Mouse (Mus musculus) gastrocnemius, postnatal 10 days (tissue): ENCODE measurements around the gene Lrrc8d. TPM values are rescaled to one million over a fixed set of nuclear protein-coding genes. Genes with fewer than 3 reads are reported as not detected.

ENCODE experiments used
- DNase-seq: peaks from one replicate; pipeline ENCODE4 v3.0.0; 2021; ENCODE audit warnings: mixed read lengths
- long read RNA-seq, 2 experiments: library from polyadenylated mRNA; stranded (forward); transcript quantifications; one replicate each; pipeline ENCODE4 v2.0.0; 2021
- total RNA-seq, 2 experiments: library from RNA; stranded (reverse); gene quantifications; 2 replicates each; pipeline ENCODE4 v1.2.3; 2021

The Lrrc8d gene
- total RNA-seq: 10 to 100 TPM; 10.8 to 11.1 TPM
- long read RNA-seq, experiment 1, transcript Lrrc8d-201 (3 exons, 3,923 nt): major isoform, 5 of 8 reads
- long read RNA-seq, experiment 1, partial matches to known transcripts: 0 of 8 reads
- long read RNA-seq, experiment 1, other reads (novel, unspliced or antisense): 3 of 8 reads
- long read RNA-seq, experiment 2, transcript Lrrc8d-201 (3 exons, 3,923 nt): major isoform, 9 of 11 reads
- long read RNA-seq, experiment 2, partial matches to known transcripts: 0 of 11 reads
- long read RNA-seq, experiment 2, other reads (novel, unspliced or antisense): 0 of 11 reads

DNA sequence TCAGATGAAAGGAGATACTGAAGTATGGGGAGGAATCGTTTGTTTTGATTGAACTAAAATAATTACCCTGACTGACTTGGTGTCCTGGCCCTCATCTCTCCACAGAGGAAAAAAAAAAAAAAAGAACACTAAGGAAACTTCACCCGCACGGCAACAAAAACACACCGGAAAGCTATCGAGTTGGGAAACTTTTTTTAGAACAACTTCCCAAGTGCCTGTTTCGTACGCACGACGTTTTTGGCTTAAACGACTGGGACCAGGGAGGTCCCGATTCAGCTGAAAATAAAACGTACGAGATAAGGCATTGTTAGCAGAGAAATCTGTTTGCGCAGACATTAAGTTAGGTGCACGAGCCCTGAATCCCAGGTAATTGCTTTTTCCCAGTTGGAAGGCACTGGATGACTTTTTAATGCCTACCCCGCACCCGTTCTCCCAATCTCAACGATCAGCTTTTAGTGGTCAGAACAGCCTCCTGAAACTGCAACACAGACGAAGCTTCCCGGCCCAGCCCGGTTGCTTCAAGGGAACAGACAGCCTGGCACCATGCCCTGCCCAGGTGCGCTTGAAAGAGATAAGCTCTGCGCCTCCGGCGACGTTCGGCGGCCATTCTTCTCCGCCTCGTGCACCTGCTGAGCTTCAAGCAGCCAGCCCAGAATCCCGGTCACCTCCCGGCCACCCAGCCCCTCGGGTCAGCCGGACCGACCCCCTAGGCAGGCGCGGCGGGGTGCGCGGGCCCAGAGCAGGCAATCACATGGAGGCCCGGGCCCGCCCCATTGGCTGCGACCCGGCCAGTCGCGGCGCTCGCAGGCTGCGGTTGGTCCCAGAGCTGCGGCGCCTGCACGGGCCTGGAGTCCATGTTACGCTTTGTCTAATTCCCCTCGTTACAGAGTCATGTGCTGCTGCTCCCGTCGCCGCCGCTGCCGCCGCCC lies at the start of gene Lrrc8d:
Gene Lrrc8d (plus strand): TSS at position 829 of the 929 bp plus-strand sequence.
- peak; percentile 83 for DNase-seq

DNA sequence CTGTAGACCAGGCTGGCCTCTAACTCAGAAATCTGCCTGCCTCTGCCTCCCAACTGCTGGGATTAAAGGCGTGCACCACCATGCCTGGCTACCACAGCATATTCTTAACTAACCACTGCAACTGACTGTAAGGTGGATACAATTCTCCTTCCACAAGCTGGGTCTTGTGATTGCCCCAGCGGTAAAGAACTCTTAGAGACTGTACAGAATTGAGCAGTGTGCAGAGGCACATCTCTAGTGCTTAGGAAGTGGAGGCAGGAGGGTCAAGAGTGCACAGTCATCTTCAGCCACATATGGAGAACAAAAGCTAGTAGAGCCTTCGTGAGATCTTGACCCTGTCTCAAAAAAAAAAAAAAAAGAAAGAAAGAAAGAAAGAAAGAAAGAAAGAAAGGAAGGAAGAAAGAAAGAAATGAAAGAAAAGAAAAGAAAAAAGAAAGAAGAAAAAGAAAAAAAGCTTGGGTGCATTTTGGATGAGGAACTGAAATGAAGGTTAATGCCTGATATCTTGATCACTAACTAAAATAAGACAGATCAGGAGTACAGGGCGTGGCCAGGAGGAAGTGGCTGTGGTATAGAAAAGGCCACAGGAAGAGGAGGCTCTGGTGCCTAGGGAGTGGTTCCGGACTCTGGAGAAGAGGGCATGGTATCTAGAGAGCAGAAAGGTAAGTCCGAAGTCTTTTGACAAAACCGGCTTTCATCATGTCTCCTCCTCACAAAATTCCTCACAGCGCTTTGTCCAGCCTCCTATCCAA lies 48.9 kb upstream of the Lrrc8d start:
- no peak for DNase-seq

DNA sequence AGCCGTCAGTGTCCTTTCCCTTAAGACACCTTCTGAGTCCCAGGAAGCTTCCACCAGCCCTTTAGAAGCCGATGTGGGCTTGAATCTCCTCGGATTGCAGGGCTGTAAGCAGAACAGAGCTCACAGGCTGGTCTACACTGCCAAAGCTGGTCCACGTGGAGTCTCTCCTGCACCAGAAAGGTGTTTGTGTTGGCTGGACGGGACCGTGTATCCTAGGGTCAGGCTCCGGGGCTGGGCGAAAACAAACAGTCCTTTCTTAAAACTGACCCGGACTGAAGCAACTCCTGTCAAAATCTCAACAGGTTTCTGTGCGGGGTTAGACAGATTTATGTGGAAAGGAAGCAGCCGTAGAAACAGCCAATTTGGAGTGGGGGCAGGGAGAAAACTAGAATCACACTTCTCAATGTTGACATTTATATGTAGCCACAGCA lies 48.2 kb upstream of the Lrrc8d start:
- DNase-seq: no peak

DNA sequence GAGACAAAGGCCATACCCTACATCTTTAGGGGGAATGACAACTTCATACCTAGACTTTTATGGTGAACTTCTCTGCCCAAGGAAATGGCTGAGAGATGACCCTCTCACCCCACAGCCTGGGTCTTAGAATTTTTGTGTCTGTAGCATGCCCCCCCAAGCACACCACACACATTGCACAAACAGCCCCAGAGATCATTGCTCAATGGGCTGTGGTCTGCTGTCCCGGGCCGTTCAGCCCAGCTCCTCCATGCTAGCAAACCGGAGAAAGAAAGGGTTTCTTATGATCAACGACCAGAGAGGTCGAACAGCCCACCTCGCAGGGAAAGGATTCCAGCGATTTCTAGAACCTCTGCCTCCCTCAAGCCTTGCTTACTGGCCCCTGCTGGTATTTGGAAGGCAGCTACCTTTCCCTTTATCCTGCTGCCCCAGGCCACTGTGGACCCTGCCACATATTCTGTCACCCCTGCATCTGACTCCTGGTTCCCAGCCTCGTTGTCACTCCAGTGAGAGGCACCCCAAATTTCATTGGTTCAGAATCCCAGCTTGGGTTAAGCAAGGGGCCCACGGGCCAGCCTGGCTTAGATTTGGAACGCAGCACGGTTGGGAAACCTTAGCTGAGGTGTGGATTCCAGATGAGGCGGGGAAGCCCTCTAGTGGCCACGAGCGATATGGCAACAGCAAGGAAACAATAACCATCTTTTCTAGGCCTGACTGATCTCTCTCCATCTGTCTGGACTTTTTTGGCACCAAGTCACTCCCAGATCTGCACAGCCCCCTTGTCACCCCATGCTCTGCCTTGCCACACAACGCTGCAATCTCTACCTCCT lies 45.3 kb upstream of the Lrrc8d start:
- peak; percentile 84 for DNase-seq

DNA sequence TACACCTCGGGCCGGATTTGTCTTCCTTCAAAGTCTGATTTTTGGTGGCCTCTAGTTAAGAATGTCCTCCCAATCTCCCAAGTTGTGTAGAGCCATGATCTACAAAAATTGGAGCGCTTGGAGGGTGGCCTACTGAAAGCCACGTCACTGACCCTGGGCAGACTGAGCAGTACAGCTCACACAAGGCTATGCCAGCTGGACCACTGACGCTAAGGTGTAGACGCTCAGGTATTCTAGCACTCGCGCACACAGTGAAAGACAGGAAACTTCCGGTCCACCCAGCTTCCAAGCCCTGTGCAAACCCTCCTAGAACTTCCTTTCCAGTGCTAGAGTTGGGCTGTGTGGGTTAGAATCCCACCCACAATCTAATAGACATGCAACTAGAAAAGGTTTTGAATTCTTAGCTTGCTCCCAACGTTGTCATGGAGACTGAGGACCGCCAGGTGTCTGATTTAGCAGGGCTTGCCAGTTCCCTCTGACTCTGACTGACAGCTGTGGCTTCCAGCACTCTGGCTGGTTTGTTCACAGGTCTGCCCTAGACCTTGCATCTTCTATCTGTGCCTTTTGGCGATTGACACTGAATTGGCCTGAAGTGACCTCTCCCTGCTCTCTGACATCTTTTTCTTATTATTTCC lies 44.6 kb upstream of the Lrrc8d start:
- DNase-seq: no peak

GRCm38 (mm10) chr5:105661894-105662293 lies 37.9 kb upstream of the Lrrc8d start:
- no peak for DNase-seq

- DNase-seq: no peak
Measured at GRCm38 (mm10) chr5:105666930-105667329, 32.8 kb upstream of the Lrrc8d start.

- DNase-seq: no peak
Measured at GRCm38 (mm10) chr5:105667411-105667810, 32.4 kb upstream of the Lrrc8d start.

GRCm38 (mm10) chr5:105669086-105669485 lies 30.7 kb upstream of the Lrrc8d start:
- no peak for DNase-seq

DNA sequence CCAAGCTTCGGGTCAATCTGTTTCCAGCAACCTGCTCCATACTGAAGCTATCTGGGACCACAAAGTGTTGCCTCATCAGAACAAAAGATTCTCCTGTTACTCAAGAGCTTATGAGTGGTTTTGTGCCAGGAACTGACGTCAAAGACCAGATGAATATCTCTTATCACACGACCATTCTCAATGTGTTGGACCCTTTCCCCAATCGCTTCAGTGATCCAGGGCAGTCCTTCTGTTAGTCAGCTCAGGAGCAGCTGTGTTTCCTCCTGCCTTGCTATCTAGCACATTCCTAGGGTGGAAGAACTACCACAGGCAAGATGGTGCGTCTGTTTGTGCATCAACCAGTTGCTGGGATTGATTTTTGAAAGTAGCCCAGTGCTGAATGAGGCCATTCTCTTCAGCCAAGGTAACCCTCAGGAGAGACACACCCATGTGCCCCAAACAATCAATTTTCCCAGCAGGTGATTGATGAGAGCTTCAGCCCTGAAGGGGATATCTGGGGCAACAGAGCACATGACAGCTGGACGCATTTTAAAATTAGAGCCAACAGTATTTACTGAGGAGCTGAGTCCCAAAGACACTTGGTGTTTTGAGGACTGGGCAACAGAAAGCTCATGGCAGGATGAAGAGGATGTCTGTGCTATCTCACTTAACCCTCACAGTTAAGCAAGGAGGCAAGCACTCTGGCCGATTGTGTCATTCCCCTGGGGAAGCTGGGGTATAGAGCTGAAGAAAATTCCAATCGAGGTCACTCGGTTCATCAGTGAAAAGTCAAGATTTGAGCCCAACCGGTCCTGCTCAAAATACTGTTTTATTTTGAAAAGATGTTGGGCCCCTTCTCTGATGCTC lies 30.0 kb upstream of the Lrrc8d start:
- no peak for DNase-seq

- no peak for DNase-seq
Measured at GRCm38 (mm10) chr5:105672332-105672731, 27.4 kb upstream of the Lrrc8d start.

DNA sequence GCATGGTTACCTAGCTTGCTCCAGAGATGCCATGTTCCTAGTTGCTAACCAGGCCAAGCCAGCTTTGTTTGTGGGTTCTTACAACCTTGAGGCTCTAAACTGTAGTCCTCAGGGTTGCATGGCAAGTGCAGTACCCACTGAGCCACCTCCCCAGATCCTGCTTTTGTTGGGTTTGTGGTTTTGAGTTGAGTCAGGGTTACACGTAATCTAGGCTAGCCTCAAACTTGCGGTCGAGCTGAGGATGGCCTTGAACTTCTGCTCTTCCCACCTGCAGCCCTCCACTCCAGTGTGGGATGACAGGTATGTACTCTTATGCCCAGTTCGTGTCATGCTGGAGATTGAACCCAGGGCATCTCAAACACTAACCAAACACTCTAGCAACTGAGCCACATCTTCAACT lies 24.3 kb upstream of the Lrrc8d start:
- DNase-seq: no peak

DNA sequence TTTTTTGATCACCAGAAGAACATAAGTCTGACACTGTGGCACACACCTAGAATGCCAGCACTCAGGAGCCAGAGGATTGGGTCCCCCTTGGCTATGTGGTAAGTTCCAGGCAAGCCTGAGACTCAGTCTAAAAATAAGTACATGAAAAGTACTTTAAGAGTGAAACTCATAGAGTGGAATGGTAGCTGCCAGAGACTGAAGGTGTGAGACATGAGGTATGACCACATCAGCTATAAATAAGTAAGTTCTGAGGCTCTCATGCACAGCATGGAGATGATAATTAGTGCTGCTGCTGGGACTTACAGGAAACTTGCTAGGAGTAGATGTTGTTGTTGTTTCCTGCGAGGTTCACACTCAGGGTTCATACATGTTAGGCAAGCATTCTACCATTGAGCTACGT lies 22.7 kb upstream of the Lrrc8d start:
- DNase-seq: no peak

GRCm38 (mm10) chr5:105678243-105678642 lies 21.5 kb upstream of the Lrrc8d start:
- no peak for DNase-seq

GRCm38 (mm10) chr5:105679261-105679660 lies 20.5 kb upstream of the Lrrc8d start:
- DNase-seq: no peak

- no peak for DNase-seq
Measured at GRCm38 (mm10) chr5:105679921-105680843, 19.6 kb upstream of the Lrrc8d start.

GRCm38 (mm10) chr5:105682143-105682611 lies 17.6 kb upstream of the Lrrc8d start:
- DNase-seq: no peak

GRCm38 (mm10) chr5:105683912-105684350 lies 15.8 kb upstream of the Lrrc8d start:
- DNase-seq: no peak
